Mouse (Mus musculus) ES-Bruce4 (cell line): Measurements from ENCODE around the gene Igf1r.

ENCODE experiments used
- CTCF ChIP-seq: IDR thresholded peaks from one replicate; pipeline ENCODE4 v1.8.1; 2011; ENCODE audit warnings: low read depth, low read length
- EP300 ChIP-seq: IDR thresholded peaks from 2 replicates; pipeline ENCODE4 v1.6.1; 2011; ENCODE audit warnings: low read depth, low read length; ENCODE audit not compliant: insufficient read depth
- POLR2A ChIP-seq: IDR thresholded peaks from one replicate; pipeline ENCODE4 v1.8.1; 2011; ENCODE audit warnings: low read length; ENCODE audit not compliant: insufficient read depth

DNA sequence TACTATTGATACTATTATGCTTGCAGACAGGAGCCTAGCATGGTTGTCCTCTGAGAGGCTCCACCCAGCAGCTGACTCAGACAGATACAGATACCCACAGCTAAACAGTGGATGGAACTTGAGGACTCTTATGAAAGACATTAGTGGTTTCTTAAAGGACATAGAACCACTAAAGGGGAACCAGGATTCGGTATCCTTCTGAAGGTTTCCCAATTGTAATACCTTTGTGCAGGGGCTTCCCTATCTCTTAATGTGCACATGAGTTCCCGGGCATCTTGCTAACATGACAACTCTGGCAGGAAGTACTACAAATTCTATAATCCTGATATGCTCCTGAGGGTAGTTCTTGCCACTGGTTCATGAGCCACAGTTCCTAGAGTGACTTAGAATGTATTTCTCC is 46.3 kb upstream of the Igf1r start:
- TF ChIP-seq CTCF = no peak
- TF ChIP-seq POLR2A = no peak
- no peak for TF ChIP-seq EP300
